Mouse (Mus musculus) intestine, embryonic 14.5 days (tissue): ENCODE results near the gene Pold4. TPM values are rescaled to one million over a fixed set of nuclear protein-coding genes. Genes with fewer than 3 reads are reported as not detected.
"Not testable (repeated sequence)": the region's sequence is repeated elsewhere in the genome, so short reads cannot be mapped to it uniquely, and the experiment has no call there.

Experiments used
- ATAC-seq: fragments of 200-750 bp; cut with Nextera tagmentation; replicated peaks from 2 replicates; pipeline ENCODE4 v1.8.0; 2017; ENCODE audit warnings: low read depth, moderate number of reproducible peaks, moderate TSS enrichment, moderate library complexity; ENCODE audit not compliant: low FRiP score, low TSS enrichment
- DNase-seq: peaks from one replicate; pipeline ENCODE4 v3.0.0-alpha.2; 2018; ENCODE audit warnings: low spot score
- H3K27ac ChIP-seq: fragments of 300-500 bp; sonication (generic); 2 replicates; pipeline ENCODE4 v1.5.1; 2014; ENCODE audit warnings: low read depth, mild to moderate bottlenecking, control low read depth
- H3K27me3 ChIP-seq: fragments of 300-500 bp; sonication (generic); replicated peaks from 2 replicates; pipeline ENCODE4 v1.6.1; 2014; ENCODE audit warnings: low read length, control low read depth; ENCODE audit not compliant: control insufficient read depth, insufficient read depth
- H3K36me3 ChIP-seq: fragments of 300-500 bp; sonication (generic); 2 replicates; pipeline ENCODE4 v1.6.1; 2014; ENCODE audit warnings: low read length, control low read depth; ENCODE audit not compliant: control insufficient read depth, insufficient read depth
- H3K4me1 ChIP-seq: fragments of 300-500 bp; sonication (generic); replicated peaks from 2 replicates; pipeline ENCODE4 v1.6.1; 2014; ENCODE audit warnings: low read length, control low read depth, mixed read lengths; ENCODE audit not compliant: control insufficient read depth, insufficient read depth
- H3K4me2 ChIP-seq: fragments of 300-500 bp; sonication (generic); 2 replicates; pipeline ENCODE4 v1.6.1; 2014; ENCODE audit warnings: low read length
- H3K4me3 ChIP-seq: fragments of 300-500 bp; sonication (generic); 2 replicates; pipeline ENCODE4 v1.5.1; 2014; ENCODE audit warnings: low read depth, low read length, control low read depth, mixed read lengths
- H3K9ac ChIP-seq: fragments of 300-500 bp; sonication (generic); 2 replicates; pipeline ENCODE4 v1.6.1; 2014; ENCODE audit warnings: mild to moderate bottlenecking, low read length
- H3K9me3 ChIP-seq: fragments of 300-500 bp; sonication (generic); 2 replicates; pipeline ENCODE4 v1.6.1; 2016; ENCODE audit warnings: low read length, control low read depth; ENCODE audit not compliant: control insufficient read depth
- WGBS: fragments of 180-500 bp; shearing (Covaris S2); extraction: QIAGEN DNeasy Blood & Tissue Kit; methylation state at CpG from one replicate; pipeline ENCODE4 v1.1.7; 2014; 5-methylcytosine and 5-hydroxymethylcytosine counted together
- polyA plus RNA-seq: library from polyadenylated mRNA; unstranded; fragments of >200 nt; fragmentation: Nextera tagmentation; extraction: Ambion mirVana; gene quantifications from 2 replicates; pipeline ENCODE4 v1.2.1, GENCODE M21; 2014

Pold4 gene
- polyA plus RNA-seq, 1 experiment from 2014 or later = 30.9 TPM

DNA sequence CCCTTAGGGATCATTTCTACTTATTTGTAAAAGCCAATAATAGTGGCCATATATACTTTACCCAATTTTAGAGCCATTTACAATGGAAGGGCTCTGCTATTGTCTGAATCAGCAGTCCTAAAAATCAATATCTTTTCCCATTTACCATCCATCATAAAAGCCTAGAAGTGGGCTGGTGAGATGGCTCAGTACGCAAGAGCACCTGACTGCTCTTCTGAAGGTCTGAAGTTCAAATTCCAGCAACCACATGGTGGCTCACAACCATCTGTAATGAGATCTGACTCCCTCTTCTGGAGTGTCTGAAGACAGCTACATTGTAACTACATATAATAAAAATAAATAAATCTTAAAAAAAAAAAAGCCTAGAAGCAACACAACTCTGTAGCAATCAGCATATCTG, 17.0 kb downstream of the Pold4 start:
- not testable (repeated sequence) for H3K9me3 ChIP-seq, H3K4me3 ChIP-seq, DNase-seq, H3K4me1 ChIP-seq, H3K27me3 ChIP-seq, H3K9ac ChIP-seq, H3K36me3 ChIP-seq, H3K27ac ChIP-seq, H3K4me2 ChIP-seq
- 57% methylated on average over 1 of the region's 1 CpGs for WGBS
- ATAC-seq = 0 out of 2 replicates have a peak, but pooled peaks have one; percentile 15

DNA sequence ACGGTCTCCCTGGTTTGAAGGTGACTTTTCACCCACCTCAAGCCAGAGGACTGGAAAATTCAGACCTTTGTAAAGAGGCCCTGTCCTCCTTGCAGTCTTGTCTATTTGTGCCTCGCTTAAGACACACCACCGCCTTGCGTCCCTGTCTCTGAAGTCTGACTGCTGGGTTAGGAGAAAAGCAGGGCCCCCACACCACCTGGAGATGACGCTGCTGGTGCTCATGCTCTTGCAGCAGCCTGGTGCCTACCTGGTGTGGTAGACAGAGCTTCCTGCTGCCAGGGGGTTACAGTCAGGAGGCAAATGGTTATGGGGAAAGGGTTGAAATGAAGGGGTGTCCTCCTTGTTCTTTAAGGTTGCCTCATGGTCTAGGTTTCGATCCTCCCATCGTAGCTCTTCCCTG, 22.5 kb downstream of the Pold4 start:
- H3K9ac ChIP-seq = no peak overlapping the region
- H3K9me3 ChIP-seq = peaks cover 4% of the 10 kb centered on the region; the same call in 1 of the 2 replicates
- H3K4me3 ChIP-seq = no peak overlapping the region
- no peaks in the 10 kb centered on the region for H3K36me3 ChIP-seq
- DNase-seq (no peak), ATAC-seq (no peak)
- WGBS = 85% methylated on average over 7 of the region's 7 CpGs
- H3K27ac ChIP-seq = no peak overlapping the region
- no peaks in the 10 kb centered on the region for H3K27me3 ChIP-seq
- H3K4me1 ChIP-seq = peaks cover 7% of the 10 kb centered on the region; the same call in 1 of the 2 replicates
- no peak overlapping the region for H3K4me2 ChIP-seq

DNA sequence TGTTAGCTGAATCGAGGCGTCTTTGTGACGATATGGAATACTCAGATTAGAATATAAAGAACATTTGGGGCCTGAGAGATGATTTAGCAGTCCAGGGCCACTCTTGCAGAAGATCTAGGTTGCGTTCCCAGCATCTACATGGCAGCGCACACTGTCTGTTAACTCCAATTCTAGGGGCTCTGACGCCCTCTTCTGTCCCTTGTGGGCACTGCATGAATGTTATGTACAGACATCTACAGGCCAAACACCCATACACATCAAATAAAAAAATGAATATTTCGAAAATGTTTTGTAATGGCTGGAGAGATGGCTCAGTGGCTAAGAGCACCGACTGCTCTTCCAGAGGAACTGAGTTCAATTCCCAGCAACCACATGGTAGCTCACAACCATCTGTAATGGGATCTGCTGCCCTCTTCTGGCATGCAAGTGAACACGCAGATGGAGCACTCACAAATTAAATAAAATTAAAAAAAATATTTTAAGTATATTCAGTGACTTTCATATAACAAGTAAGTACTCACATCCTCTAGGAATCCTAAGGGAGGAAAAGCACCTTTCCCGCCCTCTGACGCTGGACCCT, 24.0 kb downstream of the Pold4 start:
- Histone ChIP-seq H3K9ac (no peak overlapping the region), H3K27me3 (no peaks in the 10 kb centered on the region), H3K4me3 (no peak overlapping the region), H3K36me3 (no peaks in the 10 kb centered on the region), H3K27ac (no peak overlapping the region), H3K4me2 (no peak overlapping the region), H3K9me3 (peaks cover 4% of the 10 kb centered on the region; the same call in 1 of the 2 replicates), H3K4me1 (peaks cover 7% of the 10 kb centered on the region; the same call in 1 of the 2 replicates)
- ATAC-seq (no peak), DNase-seq (no peak)
- WGBS = 73% methylated on average over 11 of the region's 11 CpGs

DNA sequence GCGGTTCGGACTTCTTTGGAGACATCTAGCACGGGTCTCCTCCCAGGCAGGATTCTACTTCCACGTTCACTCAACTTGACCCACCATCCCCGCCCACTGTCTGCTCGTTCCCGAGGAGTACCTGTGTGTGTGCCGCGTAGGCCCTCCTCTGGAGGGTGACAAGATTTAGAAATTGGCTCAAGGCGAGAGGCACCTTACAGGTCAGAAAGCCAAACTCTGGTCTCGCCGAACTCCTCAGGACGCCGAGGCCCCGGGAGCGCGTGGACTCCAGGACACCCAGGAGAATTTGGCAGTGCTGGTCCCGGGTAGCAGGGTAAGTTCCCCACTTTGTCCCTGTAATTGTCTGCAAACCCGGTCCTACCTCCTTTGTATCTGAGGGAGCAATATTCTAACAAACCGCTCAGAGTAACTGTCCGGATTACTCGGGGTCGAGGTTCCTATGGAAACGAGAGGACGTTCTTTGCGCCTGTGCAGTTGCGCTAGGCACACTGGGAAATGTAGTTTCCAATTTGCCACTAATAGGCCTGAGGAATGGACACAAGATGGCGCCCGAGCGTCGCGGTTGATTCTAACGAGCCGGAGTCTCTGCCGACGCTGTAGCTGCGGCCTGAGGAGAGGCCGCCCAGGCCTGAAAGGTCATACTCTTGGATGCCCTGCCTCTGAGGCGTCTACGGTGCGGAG, 25.7 kb downstream of the Pold4 start:
- Histone ChIP-seq H3K27ac (no peak overlapping the region), H3K4me2 (peak overlapping the region; percentile 96), H3K4me1 (peaks cover 7% of the 10 kb centered on the region; the same call in 1 of the 2 replicates), H3K4me3 (peak overlapping the region; percentile 53), H3K9me3 (peaks cover 4% of the 10 kb centered on the region; the same call in 1 of the 2 replicates), H3K36me3 (no peaks in the 10 kb centered on the region), H3K9ac (peak overlapping the region; percentile 51), H3K27me3 (no peaks in the 10 kb centered on the region)
- ATAC-seq = peak; percentile 81
- under 1% methylated on average over 41 of the region's 41 CpGs for WGBS
- DNase-seq = peak; percentile 93

DNA sequence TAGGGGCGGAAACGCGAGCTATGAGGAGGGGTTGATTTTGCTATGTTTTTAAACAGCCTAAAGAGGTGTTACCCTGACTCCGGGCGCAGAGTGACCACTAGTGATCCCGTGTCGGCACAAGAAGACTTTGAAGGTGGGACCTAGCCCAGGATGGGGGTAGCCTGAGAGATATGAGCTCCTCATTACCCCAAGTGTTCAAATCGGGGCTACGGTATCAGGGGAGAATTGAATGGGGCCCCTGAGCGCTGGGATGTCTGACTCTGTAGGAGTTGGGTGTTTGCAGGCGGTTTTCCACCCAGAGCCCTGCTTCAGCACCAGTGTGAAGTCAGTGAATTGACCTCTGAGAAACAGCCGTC, 26.2 kb downstream of the Pold4 start:
- ATAC-seq (no peak; the same call in 1 of the 2 replicates), DNase-seq (no peak)
- Histone ChIP-seq H3K27ac (no peak overlapping the region), H3K4me2 (peak overlapping the region; percentile 96), H3K9me3 (peaks cover 4% of the 10 kb centered on the region; the same call in 1 of the 2 replicates), H3K4me3 (peak overlapping the region; percentile 53), H3K36me3 (no peaks in the 10 kb centered on the region), H3K27me3 (no peaks in the 10 kb centered on the region), H3K9ac (peak overlapping the region; percentile 49), H3K4me1 (peaks cover 7% of the 10 kb centered on the region; the same call in 1 of the 2 replicates)
- WGBS = 19% methylated on average over 12 of the region's 12 CpGs

DNA sequence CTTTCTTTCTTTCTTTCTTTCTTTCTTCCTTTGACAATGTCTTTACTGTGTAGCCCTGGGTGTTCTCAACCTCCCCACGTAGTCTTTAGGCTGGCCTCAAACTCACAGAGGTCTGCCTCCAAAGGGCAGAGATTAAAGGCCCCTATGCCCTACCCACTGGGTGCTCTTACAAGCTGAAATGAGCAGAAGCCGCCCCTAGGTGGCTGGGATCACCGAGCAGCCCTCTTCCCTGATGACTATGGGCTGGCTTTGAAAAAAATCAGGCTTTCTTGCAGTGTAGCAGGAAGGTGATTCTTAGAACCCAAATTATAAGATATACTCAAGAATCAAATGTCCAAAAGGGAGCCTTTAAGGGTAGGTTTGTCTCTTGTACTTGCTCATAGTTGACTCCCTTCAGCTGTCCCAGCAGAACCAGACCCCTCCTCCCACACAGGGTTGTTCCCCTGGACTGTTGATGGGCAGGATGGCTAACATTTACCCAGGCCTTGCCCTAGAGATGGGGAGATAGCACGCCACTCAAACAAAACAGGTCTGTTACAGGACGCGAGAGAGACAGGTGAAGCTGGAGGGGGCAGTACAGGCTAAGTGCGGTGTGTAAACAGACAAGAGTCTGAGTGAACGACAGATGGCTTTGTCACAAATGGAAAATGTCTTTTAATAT, 29.5 kb downstream of the Pold4 start:
- DNase-seq = no peak
- H3K27me3 ChIP-seq = no peaks in the 10 kb centered on the region
- H3K4me2 ChIP-seq = no peak overlapping the region
- H3K9me3 ChIP-seq = no peaks in the 10 kb centered on the region
- H3K27ac ChIP-seq = no peak overlapping the region
- no peak for ATAC-seq
- 47% methylated on average over 8 of the region's 8 CpGs for WGBS
- H3K36me3 ChIP-seq = no peaks in the 10 kb centered on the region
- H3K4me3 ChIP-seq = no peak overlapping the region
- peaks cover 7% of the 10 kb centered on the region; the same call in 1 of the 2 replicates for H3K4me1 ChIP-seq
- H3K9ac ChIP-seq = no peak overlapping the region

DNA sequence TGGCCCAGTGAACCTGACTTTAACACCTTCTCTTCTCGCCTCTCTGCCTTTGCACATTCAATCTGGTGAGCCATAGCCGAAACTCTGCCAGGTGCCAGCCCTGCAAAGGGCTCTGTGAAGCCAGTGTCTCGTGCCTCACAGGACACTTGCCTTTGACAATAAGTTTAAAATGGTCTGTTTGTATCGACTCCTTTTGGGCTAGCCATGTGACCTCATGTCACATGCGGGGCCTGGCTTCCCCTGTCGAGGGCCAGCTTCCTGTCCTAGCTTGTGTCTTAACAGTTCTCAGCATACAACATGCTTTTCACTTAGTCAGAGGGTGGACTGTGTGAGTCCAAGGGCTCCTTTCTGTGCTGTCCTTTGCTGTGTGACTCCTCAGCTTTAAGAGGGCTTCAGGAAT, 31.1 kb downstream of the Pold4 start:
- no peak overlapping the region for H3K27ac ChIP-seq
- 72% methylated on average over 6 of the region's 6 CpGs for WGBS
- ATAC-seq = no peak
- H3K27me3 ChIP-seq = no peaks in the 10 kb centered on the region
- no peak for DNase-seq
- no peak overlapping the region for H3K4me3 ChIP-seq
- no peak overlapping the region for H3K4me2 ChIP-seq
- peaks cover 5% of the 10 kb centered on the region; the same call in 1 of the 2 replicates for H3K4me1 ChIP-seq
- H3K9me3 ChIP-seq = no peaks in the 10 kb centered on the region
- no peaks in the 10 kb centered on the region for H3K36me3 ChIP-seq
- H3K9ac ChIP-seq = no peak overlapping the region

DNA sequence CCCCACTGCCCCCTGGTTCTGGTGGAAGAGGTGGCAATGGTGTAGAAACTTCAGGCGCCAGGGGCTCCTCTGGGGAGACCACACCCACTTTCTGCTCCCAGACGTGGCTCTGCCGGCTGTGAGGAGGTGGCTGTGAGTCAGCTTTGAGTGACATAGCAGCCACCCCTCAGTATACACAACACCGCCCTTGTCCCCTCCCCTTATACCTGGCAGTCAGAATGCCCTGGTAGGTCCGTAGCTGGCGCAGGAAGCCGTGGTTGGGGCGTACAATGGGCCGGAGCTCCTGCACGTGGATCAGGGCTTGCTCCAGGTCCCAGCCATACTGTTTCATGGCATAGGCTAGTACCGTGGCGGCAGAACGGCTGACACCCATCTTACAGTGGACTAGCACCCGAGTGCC, 32.0 kb downstream of the Pold4 start:
- no peak overlapping the region for H3K4me2 ChIP-seq
- no peaks in the 10 kb centered on the region for H3K4me1 ChIP-seq
- no peaks in the 10 kb centered on the region for H3K36me3 ChIP-seq
- 62% methylated on average over 14 of the region's 14 CpGs for WGBS
- ATAC-seq (peak; percentile 25; the same call in 1 of the 2 replicates), DNase-seq (no peak)
- H3K9me3 ChIP-seq = no peaks in the 10 kb centered on the region
- H3K4me3 ChIP-seq = no peak overlapping the region
- no peak overlapping the region for H3K9ac ChIP-seq
- H3K27me3 ChIP-seq = no peaks in the 10 kb centered on the region
- no peak overlapping the region for H3K27ac ChIP-seq
